Mouse (Mus musculus) C2C12 (cell line): ENCODE results near the gene Grhl3.

Source experiments
- CEBPB ChIP-seq: IDR thresholded peaks from one replicate; pipeline ENCODE4 v1.6.1; 2011; ENCODE audit warnings: low read depth, mild to moderate bottlenecking, control low read depth, moderate library complexity
- CTCF ChIP-seq: IDR thresholded peaks from one replicate; pipeline ENCODE4 v1.5.1; 2011; ENCODE audit not compliant: control insufficient read depth, insufficient read depth, insufficient read length
- FOSL1 ChIP-seq: IDR thresholded peaks from one replicate; pipeline ENCODE4 v1.8.0; 2011; ENCODE audit warnings: mild to moderate bottlenecking, low read length; ENCODE audit not compliant: poor library complexity, insufficient read depth, severe bottlenecking
- MAX ChIP-seq: IDR thresholded peaks from one replicate; pipeline ENCODE4 v1.6.1; 2011; ENCODE audit warnings: mild to moderate bottlenecking, control low read depth
- MYOD1 ChIP-seq: IDR thresholded peaks from one replicate; pipeline ENCODE4 v1.6.1; 2011; ENCODE audit warnings: low read depth; ENCODE audit not compliant: control insufficient read depth, insufficient read length
- MYOG ChIP-seq: IDR thresholded peaks from one replicate; pipeline ENCODE4 v1.6.1; 2011; ENCODE audit not compliant: control insufficient read depth, insufficient read length; ENCODE audit errors: extremely low read depth
- USF1 ChIP-seq: IDR thresholded peaks from one replicate; pipeline ENCODE4 v1.6.1; 2011; ENCODE audit warnings: low read depth, mild to moderate bottlenecking, control low read depth, moderate library complexity

GRCm38 (mm10) chr4:135597571-135597970 lies 24.1 kb upstream of the Grhl3 start:
- TF ChIP-seq CTCF (no peak), USF1 (no peak), MYOD1 (no peak), CEBPB (no peak), MAX (no peak), FOSL1 (no peak), MYOG (no peak)
